12 mouse cellular contexts compared by ENCODE assay signal in the genomic region with DNA sequence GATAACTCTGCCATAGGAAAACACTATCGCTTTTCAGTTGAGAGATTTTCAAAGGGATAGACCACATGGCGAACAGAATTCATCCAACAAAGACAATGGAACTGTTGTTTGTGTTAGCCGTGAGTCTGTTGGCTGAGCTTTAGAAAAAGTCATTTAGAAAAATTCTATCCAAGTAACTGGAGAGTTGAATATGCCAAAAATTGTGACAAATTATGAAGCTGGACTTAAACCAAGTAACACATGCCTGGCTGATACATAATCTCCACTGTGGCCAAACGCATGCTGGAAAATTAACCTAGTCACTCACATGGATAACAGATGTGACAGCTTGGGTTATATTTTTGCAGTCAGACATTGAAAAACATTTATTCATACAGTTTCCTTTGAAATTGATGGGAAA.
DNase-seq lines count a peak whose midpoint lies in the region; ATAC-seq and TF ChIP-seq lines count a peak whose summit lies in the region.
"Had no signal": no experiment of that assay in that cellular context is flagged by ENCODE, and none has a peak within 500 bp of the region (broad histone marks: within the 10 kb centered on the region; RNA-seq: fewer than 3 reads in every experiment).

No protein-coding gene starts in this region.

- no peaks in the 10 kb centered on the region for H3K9me3 ChIP-seq in heart, embryonic 12.5 days (replicated peaks)
- H3K9me3 ChIP-seq in lung, embryonic 14.5 days (ENCODE audit: low read depth, low read length): no peaks in the 10 kb centered on the region

- TF ChIP-seq POLR2A in brain, embryonic 14.5 days (IDR thresholded peaks at IDR 0.05; ENCODE audit: borderline replicate concordance, extremely low read depth, insufficient read depth, insufficient read length, poor library complexity, severe bottlenecking): no peak

- no peak overlapping the region for H3K4me2 ChIP-seq in heart, embryonic 12.5 days
- H3K4me2 ChIP-seq in lung, embryonic 14.5 days: no peak overlapping the region

- no peaks in the 10 kb centered on the region for H3K36me3 ChIP-seq in heart, embryonic 12.5 days
- no peaks in the 10 kb centered on the region for H3K36me3 ChIP-seq in lung, embryonic 14.5 days (ENCODE audit: insufficient read depth)

- 50% methylated on average over 4 of the region's 4 CpGs for WGBS in heart, embryonic 12.5 days
- 24% methylated on average over 4 of the region's 4 CpGs for WGBS in lung, embryonic 14.5 days

- H3K4me1 ChIP-seq in heart, embryonic 12.5 days (replicated peaks): peaks cover 18% of the 10 kb centered on the region
- H3K4me1 ChIP-seq in lung, embryonic 14.5 days (ENCODE audit: insufficient read depth): peaks cover 17% of the 10 kb centered on the region

- no peak overlapping the region for H3K4me3 ChIP-seq in heart, embryonic 12.5 days
- H3K4me3 ChIP-seq in lung, embryonic 14.5 days (ENCODE audit: low read depth, low read length): no peak overlapping the region

- DNase-seq in heart, adult 8-10 months (ENCODE audit: low spot score): peak; percentile 15
- DNase-seq in lung, embryonic 14.5 days: peak; percentile 86
- DNase-seq in lung, postnatal 14 days: no peak
- peak; percentile 69 for DNase-seq in brain, embryonic 14.5 days (ENCODE audit: low read depth)
- peak; percentile 3 for DNase-seq in lung, postnatal 25 days (ENCODE audit: low spot score)
- DNase-seq in cerebellum, adult 9-10 months: no peak
- no peak for DNase-seq in adrenal gland, adult 2 months
- DNase-seq: gastrocnemius, postnatal 36 days; kidney, adult 18-20 months; right cerebral cortex, adult 18-20 months had no signal

- H3K9ac ChIP-seq in heart, embryonic 12.5 days: no peak overlapping the region
- H3K9ac ChIP-seq in lung, embryonic 14.5 days: no peak overlapping the region

- ATAC-seq in heart, embryonic 12.5 days (ENCODE audit: insufficient number of reproducible peaks, low FRiP score): no peak
- ATAC-seq in lung, embryonic 14.5 days (ENCODE audit: insufficient read depth): no peak

- TF ChIP-seq CTCF in lung, embryonic 14.5 days (IDR thresholded peaks at IDR 0.05; ENCODE audit: low read depth): no peak
- TF ChIP-seq CTCF in brain, embryonic 14.5 days (IDR thresholded peaks at IDR 0.05; ENCODE audit: borderline replicate concordance, extremely low read depth, insufficient read depth, insufficient read length): no peak

- H3K27me3 ChIP-seq in heart, embryonic 12.5 days (replicated peaks): 0 out of 2 replicates have a peak, but pooled peaks cover 3% of the 10 kb centered on the region
- H3K27me3 ChIP-seq in lung, embryonic 14.5 days (ENCODE audit: insufficient read depth, low read length): no peaks in the 10 kb centered on the region

- H3K27ac ChIP-seq in heart, embryonic 12.5 days (ENCODE audit: poor library complexity, severe bottlenecking): no peak overlapping the region
- peak overlapping the region; percentile 81 for H3K27ac ChIP-seq in lung, embryonic 14.5 days (ENCODE audit: low read depth)
- H3K27ac ChIP-seq: macrophage had no signal

Comparison
In these comparisons a context has a peak if more than half of its experiments do, and no peak if none do; other contexts are left out.
1. DNase-seq: peak in heart, adult 8-10 months (single experiment), lung, embryonic 14.5 days (single experiment), brain, embryonic 14.5 days (single experiment) and lung, postnatal 25 days (single experiment); none in lung, postnatal 14 days (single experiment), cerebellum, adult 9-10 months (single experiment) and adrenal gland, adult 2 months (single experiment).